Mouse (Mus musculus) intestine, postnatal 0 days (tissue): ENCODE measurements around the gene Slc8b1. TPM values are rescaled to one million over a fixed set of nuclear protein-coding genes. Genes with fewer than 3 reads are reported as not detected.

Source experiments
- ATAC-seq: fragments of 200-750 bp; cut with Nextera tagmentation; 2 replicates; pipeline ENCODE4 v1.8.0; 2017; ENCODE audit warnings: mild to moderate bottlenecking, moderate TSS enrichment, moderate library complexity
- H3K27ac ChIP-seq: fragments of 300-500 bp; sonication (generic); 2 replicates; pipeline ENCODE4 v1.5.1; 2014; ENCODE audit warnings: mild to moderate bottlenecking, low read depth, low read length, moderate library complexity
- H3K27me3 ChIP-seq: fragments of 300-500 bp; sonication (generic); replicated peaks from 2 replicates; pipeline ENCODE4 v1.6.1; 2014; ENCODE audit warnings: low read length, mixed read lengths; ENCODE audit not compliant: control insufficient read depth, insufficient read depth
- H3K36me3 ChIP-seq: fragments of 300-500 bp; sonication (generic); 2 replicates; pipeline ENCODE4 v1.6.1; 2014; ENCODE audit warnings: mild to moderate bottlenecking, moderate library complexity; ENCODE audit not compliant: control insufficient read depth, insufficient read depth
- H3K4me1 ChIP-seq: fragments of 300-500 bp; sonication (generic); replicated peaks from 2 replicates; pipeline ENCODE4 v1.6.1; 2014; ENCODE audit warnings: antibody characterized with exemption, low read length, mixed read lengths; ENCODE audit not compliant: control insufficient read depth, insufficient read depth
- H3K4me2 ChIP-seq: fragments of 300-500 bp; sonication (generic); replicated peaks from 2 replicates; pipeline ENCODE4 v1.6.1; 2014; ENCODE audit warnings: low read depth, mild to moderate bottlenecking, moderate library complexity
- H3K4me3 ChIP-seq: fragments of 300-500 bp; sonication (generic); 2 replicates; pipeline ENCODE4 v1.5.1; 2014; ENCODE audit warnings: low read depth, low read length
- H3K9ac ChIP-seq: fragments of 300-500 bp; sonication (generic); 2 replicates; pipeline ENCODE4 v1.6.1; 2014; ENCODE audit warnings: mild to moderate bottlenecking, low read depth, low read length
- H3K9me3 ChIP-seq: fragments of 300-500 bp; sonication (generic); 2 replicates; pipeline ENCODE4 v1.6.1; 2016; ENCODE audit warnings: mixed run types; ENCODE audit not compliant: control insufficient read depth
- CTCF ChIP-seq: sonication (generic); IDR thresholded peaks from 2 replicates; pipeline ENCODE4 v1.5.1; 2016; ENCODE audit warnings: low read depth, mild to moderate bottlenecking, control low read depth, antibody characterized with exemption, moderate library complexity
- WGBS: fragments of 180-500 bp; shearing (Covaris S2); extraction: QIAGEN DNeasy Blood & Tissue Kit; methylation state at CpG from one replicate; pipeline ENCODE4 v1.1.7; 2014; 5-methylcytosine and 5-hydroxymethylcytosine counted together
- polyA plus RNA-seq: library from polyadenylated mRNA; unstranded; fragments of >200 nt; fragmentation: Nextera tagmentation; extraction: Ambion mirVana; gene quantifications from 2 replicates; pipeline ENCODE4 v1.2.1, GENCODE M21; 2015

Gene Slc8b1
- polyA plus RNA-seq, 1 experiment from 2014 or later, result 4.4 TPM

- Histone ChIP-seq H3K27ac (no peak overlapping the region), H3K4me2 (no peak overlapping the region), H3K9me3 (no peaks in the 10 kb centered on the region), H3K4me1 (peaks cover 24% of the 10 kb centered on the region), H3K9ac (no peak overlapping the region), H3K27me3 (no peaks in the 10 kb centered on the region), H3K36me3 (no peaks in the 10 kb centered on the region; the same call in 1 of the 2 replicates), H3K4me3 (no peak overlapping the region)
- no peak for TF ChIP-seq CTCF
- ATAC-seq, result no peak
- 55% methylated on average over 15 of the region's 15 CpGs for WGBS
Observed at GRCm38 (mm10) chr5:120565171-120565905, 54.4 kb downstream of the Slc8b1 start.

DNA sequence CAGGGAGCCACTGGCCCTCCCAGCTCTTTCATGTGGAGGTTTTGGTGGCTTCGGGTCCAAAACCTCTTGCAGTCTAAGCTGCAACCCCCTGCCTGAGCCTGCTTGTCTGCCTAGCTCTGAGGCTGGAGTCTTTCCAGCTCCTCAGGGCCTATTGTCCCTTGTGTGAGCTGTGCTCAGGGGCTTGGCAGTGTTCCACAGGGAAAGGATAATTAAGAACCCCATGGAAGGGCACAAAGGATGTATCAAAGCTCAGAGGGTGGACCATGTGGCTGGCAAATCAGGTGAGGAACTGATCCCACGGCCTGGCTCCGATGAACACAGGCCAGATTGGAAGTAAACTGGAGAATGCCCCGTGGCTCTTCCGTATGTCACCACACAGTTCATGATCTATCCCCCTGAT, 55.1 kb downstream of the Slc8b1 start:
- Histone ChIP-seq H3K4me1 (peaks cover 20% of the 10 kb centered on the region), H3K4me2 (no peak overlapping the region), H3K9me3 (no peaks in the 10 kb centered on the region), H3K27ac (0 out of 2 replicates have a peak overlapping the region, but pooled peaks have one; percentile 15), H3K36me3 (no peaks in the 10 kb centered on the region; the same call in 1 of the 2 replicates), H3K9ac (no peak overlapping the region), H3K4me3 (no peak overlapping the region), H3K27me3 (no peaks in the 10 kb centered on the region)
- WGBS, result 75% methylated on average over 5 of the region's 5 CpGs
- no peak for ATAC-seq
- no peak for TF ChIP-seq CTCF

DNA sequence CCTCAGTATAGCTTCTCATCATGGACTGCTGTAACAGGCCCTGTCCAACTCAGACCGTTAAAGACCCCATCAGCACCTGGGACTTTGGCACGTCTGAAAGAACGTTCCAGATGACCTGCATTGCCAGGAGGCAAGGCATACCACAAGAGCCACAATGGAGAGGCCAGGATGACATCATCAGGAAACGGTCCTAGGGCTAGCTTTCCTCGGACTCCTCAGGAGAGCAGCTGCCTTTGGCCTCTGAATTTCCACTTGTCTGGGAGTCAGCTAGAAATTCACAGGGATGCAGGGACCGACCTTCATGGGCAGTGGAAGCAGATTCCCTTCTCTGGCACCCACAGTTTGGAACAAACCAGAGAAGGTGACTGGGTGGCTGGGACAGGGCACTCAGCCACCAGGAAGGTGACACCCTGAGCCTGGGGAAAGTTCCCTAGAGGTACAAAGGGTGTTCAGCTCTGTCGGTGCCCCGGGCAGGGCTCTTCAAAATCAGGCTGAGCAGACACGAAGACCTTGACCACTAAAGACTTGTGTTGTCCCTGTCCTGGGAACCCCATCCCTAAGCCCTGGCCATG, 55.8 kb downstream of the Slc8b1 start:
- H3K4me1 ChIP-seq, result peaks cover 20% of the 10 kb centered on the region
- no peak for TF ChIP-seq CTCF
- 50% methylated on average over 9 of the region's 9 CpGs for WGBS

DNA sequence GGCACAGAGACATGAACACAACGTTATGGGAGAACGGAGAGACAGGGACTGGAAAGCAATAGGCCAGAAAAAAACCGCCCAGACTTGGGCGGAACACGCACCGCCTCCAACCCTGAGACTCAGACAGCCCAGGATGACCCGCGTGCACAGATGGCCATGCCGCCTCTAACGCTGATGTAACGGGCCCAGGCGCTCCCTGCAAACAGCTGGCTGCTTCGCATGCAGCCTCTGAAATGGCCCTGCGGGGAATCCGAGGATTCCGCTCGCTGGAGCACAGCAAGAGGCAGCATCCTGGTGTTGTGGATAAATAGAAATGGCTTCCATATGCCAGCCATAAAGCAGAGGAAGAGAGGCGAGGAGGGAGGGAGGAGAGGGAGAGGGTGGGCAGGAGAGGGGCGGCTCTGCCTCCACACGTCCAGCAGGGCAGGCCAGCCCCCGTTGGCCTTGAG, 56.3 kb downstream of the Slc8b1 start:
- H3K27ac ChIP-seq, result peak overlapping the region; percentile 50
- no peak for TF ChIP-seq CTCF
- WGBS, result 47% methylated on average over 21 of the region's 21 CpGs
- peaks cover 5% of the 10 kb centered on the region; the same call in 1 of the 2 replicates for H3K36me3 ChIP-seq
- no peaks in the 10 kb centered on the region for H3K9me3 ChIP-seq
- no peaks in the 10 kb centered on the region for H3K27me3 ChIP-seq
- H3K4me3 ChIP-seq, result no peak overlapping the region
- no peak overlapping the region for H3K4me2 ChIP-seq
- H3K9ac ChIP-seq, result no peak overlapping the region
- H3K4me1 ChIP-seq, result peaks cover 20% of the 10 kb centered on the region
- no peak for ATAC-seq

More for the DNA sequence above, 55.8 kb downstream of the Slc8b1 start:
- Histone ChIP-seq H3K36me3 (peaks cover 4% of the 10 kb centered on the region; the same call in 1 of the 2 replicates), H3K27ac (peak overlapping the region; percentile 50), H3K27me3 (no peaks in the 10 kb centered on the region), H3K4me2 (no peak overlapping the region), H3K9me3 (no peaks in the 10 kb centered on the region), H3K4me3 (no peak overlapping the region), H3K9ac (no peak overlapping the region)
- no peak for ATAC-seq

DNA sequence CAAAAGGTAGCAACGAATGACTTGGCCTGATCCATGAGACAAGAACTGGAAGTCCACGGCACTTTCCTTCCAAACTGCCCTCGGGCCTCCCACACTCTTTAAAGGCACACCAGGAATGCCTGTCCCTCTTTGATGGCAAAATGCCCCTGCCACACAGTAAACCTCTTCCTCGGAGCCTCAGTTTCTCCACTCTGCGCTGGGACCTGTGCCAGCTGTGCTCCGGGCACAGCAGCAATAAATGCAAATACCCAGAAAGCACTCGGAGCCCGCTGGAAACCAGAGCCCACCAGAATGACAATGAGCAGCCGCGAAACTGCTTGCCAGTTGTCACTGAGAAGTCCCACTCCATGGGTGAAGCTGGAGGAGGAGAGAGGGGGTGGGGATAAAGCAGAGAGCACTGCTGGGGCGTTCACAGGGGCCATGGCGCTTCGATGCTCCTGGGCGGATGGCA, 56.8 kb downstream of the Slc8b1 start:
- H3K36me3 ChIP-seq, result peaks cover 5% of the 10 kb centered on the region; the same call in 1 of the 2 replicates
- H3K4me1 ChIP-seq, result peaks cover 20% of the 10 kb centered on the region
- TF ChIP-seq CTCF, result no peak
- H3K4me3 ChIP-seq, result no peak overlapping the region
- WGBS, result 75% methylated on average over 14 of the region's 14 CpGs
- no peak overlapping the region for H3K9ac ChIP-seq
- ATAC-seq, result no peak
- no peaks in the 10 kb centered on the region for H3K9me3 ChIP-seq
- peak overlapping the region; percentile 50 for H3K27ac ChIP-seq
- no peak overlapping the region for H3K4me2 ChIP-seq
- no peaks in the 10 kb centered on the region for H3K27me3 ChIP-seq

DNA sequence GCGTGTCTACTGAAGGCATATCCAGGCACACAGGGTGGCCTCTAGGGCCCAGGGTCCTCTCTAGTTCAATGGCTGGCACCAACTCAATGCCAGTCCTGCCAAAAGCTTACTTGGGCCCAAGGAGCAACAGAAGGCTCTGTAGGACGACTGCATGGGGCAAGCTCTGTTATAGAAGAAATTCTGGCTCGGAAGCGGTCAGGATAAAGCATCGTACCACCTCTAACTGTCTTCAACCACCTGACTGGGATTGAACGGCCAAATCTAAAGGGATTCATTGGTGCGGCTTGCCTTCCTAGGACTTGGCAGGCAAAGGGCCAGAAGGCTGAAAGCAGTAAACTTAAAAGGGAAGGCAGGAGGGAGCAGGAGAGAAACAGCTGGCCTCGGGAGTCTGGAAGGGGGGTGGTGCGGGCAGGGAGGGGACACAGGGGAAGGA, 57.4 kb downstream of the Slc8b1 start:
- Histone ChIP-seq H3K4me1 (peaks cover 20% of the 10 kb centered on the region), H3K4me2 (no peak overlapping the region), H3K27ac (no peak overlapping the region), H3K9ac (no peak overlapping the region), H3K36me3 (peaks cover 11% of the 10 kb centered on the region), H3K4me3 (no peak overlapping the region), H3K27me3 (no peaks in the 10 kb centered on the region), H3K9me3 (no peaks in the 10 kb centered on the region)
- no peak for TF ChIP-seq CTCF
- no peak for ATAC-seq
- WGBS, result 65% methylated on average over 9 of the region's 9 CpGs
